Mouse (Mus musculus) central nervous system, embryonic 11.5 days (tissue): Measurements from ENCODE around the gene Tjp1. TPM values are rescaled to one million over a fixed set of nuclear protein-coding genes. Genes with fewer than 3 reads are reported as not detected.

Experiments used
- polyA plus RNA-seq: library from polyadenylated mRNA; depleted of rRNA; stranded (reverse); fragments of >200 nt; gene quantifications from 2 replicates; pipeline ENCODE4 v1.2.3, GENCODE M21; 2012; rRNA removed

Tjp1 gene
- polyA plus RNA-seq, result 40.0 and 41.5 TPM in 2 replicates

GRCm38 (mm10) chr7:65527071-65528007 lies at the start of gene Tjp1:
Tjp1 (minus strand) TSS chr7:65527781.

Other genes starting within 250 kb of the Tjp1 start
- 9.0 and 10.4 TPM in 2 replicates for gene Tarsl2, start 117.1 kb upstream of the Tjp1 start, polyA plus RNA-seq
- 64.6 and 82.3 TPM in 2 replicates for gene Tm2d3, start 163.4 kb upstream of the Tjp1 start, polyA plus RNA-seq